Mouse (Mus musculus): ENCODE results near the gene Nqo1.

DNA sequence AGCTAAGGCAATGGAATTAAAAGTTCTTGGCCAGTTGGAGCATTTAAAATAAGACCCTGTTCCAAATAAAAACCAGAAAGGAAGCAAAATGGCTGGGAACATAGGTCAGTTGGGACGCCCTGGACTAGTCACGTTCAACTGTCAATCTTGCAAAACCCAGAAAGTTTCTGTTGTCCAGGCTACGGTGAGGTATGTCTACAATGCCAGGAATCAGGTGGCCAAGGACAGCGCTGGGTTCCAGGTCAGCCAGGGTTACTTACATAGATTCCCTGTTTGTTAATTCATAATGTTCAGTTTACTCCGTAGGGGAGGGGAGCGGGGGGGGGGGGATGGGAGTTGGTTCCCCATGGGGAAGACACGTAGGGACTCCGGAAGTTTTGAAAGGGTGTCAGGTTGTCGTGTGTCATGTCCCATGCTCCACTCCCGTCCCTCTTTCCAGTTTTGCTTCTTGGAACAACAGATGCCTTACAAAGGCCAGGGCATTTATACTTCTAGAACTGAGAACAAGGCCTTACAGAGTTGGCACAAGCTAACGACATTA is 32.5 kb upstream of the Nqo1 start:
- TF ChIP-seq CTCF (IDR thresholded peaks at IDR 0.05; ENCODE audit: borderline replicate concordance, extremely low read depth, insufficient read depth, insufficient read length) (no peak), POLR2A (IDR thresholded peaks at IDR 0.05; ENCODE audit: borderline replicate concordance, extremely low read depth, insufficient read depth, insufficient read length, poor library complexity, severe bottlenecking) (no peak)

Measured in brain, embryonic 14.5 days (tissue).